Mouse (Mus musculus) kidney, postnatal 0 days (tissue): Measurements from ENCODE around the gene Glt1d1. TPM values are rescaled to one million over a fixed set of nuclear protein-coding genes. Genes with fewer than 3 reads are reported as not detected.
A peak's percentile ranks its signal among the peaks of the same experiment; 100 is the strongest.
"Not testable (repeated sequence)": the region's sequence is repeated elsewhere in the genome, so short reads cannot be mapped to it uniquely, and the experiment has no call there.

ENCODE experiments used
- ATAC-seq: fragments of 200-750 bp; cut with Nextera tagmentation; replicated peaks from 2 replicates; pipeline ENCODE4 v1.8.0; 2017; ENCODE audit warnings: low read depth, moderate number of reproducible peaks, moderate TSS enrichment, moderate library complexity; ENCODE audit not compliant: low FRiP score
- DNase-seq: peaks from one replicate; pipeline ENCODE4 v3.0.0-alpha.2; 2016; ENCODE audit warnings: low spot score
- H3K27ac ChIP-seq: fragments of 300-500 bp; sonication (generic); 2 replicates; pipeline ENCODE4 v1.5.1; 2014; ENCODE audit warnings: mild to moderate bottlenecking
- H3K27me3 ChIP-seq: fragments of 300-500 bp; sonication (generic); 2 replicates; pipeline ENCODE4 v1.6.1; 2014; ENCODE audit warnings: low read length, mixed read lengths; ENCODE audit not compliant: insufficient read depth
- H3K36me3 ChIP-seq: fragments of 300-500 bp; sonication (generic); 2 replicates; pipeline ENCODE4 v1.6.1; 2014; ENCODE audit warnings: low read length, mixed read lengths; ENCODE audit not compliant: insufficient read depth
- H3K4me1 ChIP-seq: fragments of 300-500 bp; sonication (generic); replicated peaks from 2 replicates; pipeline ENCODE4 v1.6.1; 2014; ENCODE audit warnings: antibody characterized with exemption, low read length, mixed read lengths; ENCODE audit not compliant: insufficient read depth
- H3K4me2 ChIP-seq: fragments of 300-500 bp; sonication (generic); 2 replicates; pipeline ENCODE4 v1.6.1; 2014; ENCODE audit warnings: mild to moderate bottlenecking, low read length, moderate library complexity, mixed read lengths
- H3K4me3 ChIP-seq: fragments of 300-500 bp; sonication (generic); replicated peaks from 2 replicates; pipeline ENCODE4 v1.5.1; 2014; ENCODE audit warnings: low read depth, low read length
- H3K9ac ChIP-seq: fragments of 300-500 bp; sonication (generic); 2 replicates; pipeline ENCODE4 v1.6.1; 2014; ENCODE audit warnings: low read depth, low read length
- H3K9me3 ChIP-seq: fragments of 300-500 bp; sonication (generic); replicated peaks from 2 replicates; pipeline ENCODE4 v1.6.1; 2016; ENCODE audit warnings: low read length, inconsistent platforms, mixed read lengths
- CTCF ChIP-seq: IDR thresholded peaks from 2 replicates; pipeline ENCODE4 v1.5.1; 2016; ENCODE audit warnings: antibody characterized with exemption, low read depth, mild to moderate bottlenecking, moderate library complexity
- WGBS: fragments of 180-500 bp; shearing (Covaris S2); extraction: QIAGEN DNeasy Blood & Tissue Kit; methylation state at CpG from one replicate; pipeline ENCODE4 v1.1.7; 2014; 5-methylcytosine and 5-hydroxymethylcytosine counted together
- polyA plus RNA-seq: library from polyadenylated mRNA; unstranded; fragments of >200 nt; fragmentation: Nextera tagmentation; extraction: Ambion mirVana; gene quantifications from 2 replicates; pipeline ENCODE4 v1.2.1, GENCODE M21; 2015

Glt1d1 gene
- polyA plus RNA-seq, 1 experiment from 2014 or later = 0.46 TPM

GRCm38 (mm10) chr5:127714783-127715704 is 83.0 kb downstream of the Glt1d1 start:
- H3K9ac ChIP-seq = no peak overlapping the region
- 73% methylated on average over 7 of the region's 7 CpGs for WGBS
- H3K4me1 ChIP-seq = no peaks in the 10 kb centered on the region
- no peak for TF ChIP-seq CTCF
- no peak overlapping the region for H3K4me3 ChIP-seq
- no peaks in the 10 kb centered on the region for H3K36me3 ChIP-seq
- H3K9me3 ChIP-seq = no peaks in the 10 kb centered on the region
- no peak for ATAC-seq
- H3K27ac ChIP-seq = no peak overlapping the region
- no peaks in the 10 kb centered on the region for H3K27me3 ChIP-seq
- no peak overlapping the region for H3K4me2 ChIP-seq
- no peak for DNase-seq

DNA sequence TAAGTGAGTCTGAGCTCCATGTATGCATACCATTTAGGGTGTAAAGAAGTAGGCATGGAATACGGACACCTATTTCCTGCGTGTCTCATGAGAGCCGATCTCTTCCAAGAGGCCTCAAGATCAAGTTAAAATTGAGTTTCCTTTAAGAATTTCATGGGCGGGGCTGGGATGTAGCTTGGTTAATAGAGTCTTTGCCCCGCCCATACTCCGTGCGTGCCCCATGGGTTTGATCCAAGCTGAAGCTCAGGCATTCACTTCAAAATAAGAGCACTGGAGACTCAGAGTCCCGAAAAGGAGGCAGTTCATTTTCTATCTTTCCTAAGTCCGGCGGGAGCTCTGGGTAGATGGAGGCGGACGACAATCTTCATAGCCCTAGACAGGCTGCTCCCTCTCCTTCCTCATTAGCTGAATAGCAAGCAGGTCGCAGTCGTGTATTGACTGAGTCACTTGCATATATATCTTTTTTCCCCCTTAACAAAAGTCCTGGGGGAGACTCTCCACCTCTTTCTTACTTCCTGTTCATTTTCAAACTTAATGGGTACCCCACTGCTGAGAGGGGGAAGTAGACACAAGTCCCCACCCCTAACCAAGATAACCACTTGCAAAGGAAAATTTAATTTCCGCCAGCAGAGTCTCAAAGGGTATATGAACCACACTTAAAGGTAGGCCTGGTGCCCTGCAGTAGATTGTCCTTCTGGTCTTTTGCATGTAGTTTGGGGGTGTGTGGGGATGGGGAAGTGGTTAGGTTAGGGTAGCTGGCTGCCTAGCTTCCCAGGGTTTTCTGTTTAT is 88.7 kb downstream of the Glt1d1 start:
- no peak overlapping the region for H3K27ac ChIP-seq
- H3K9me3 ChIP-seq = no peaks in the 10 kb centered on the region
- peak overlapping the region; percentile 39 for H3K4me2 ChIP-seq
- H3K4me3 ChIP-seq = no peak overlapping the region; the same call in 1 of the 2 replicates
- H3K4me1 ChIP-seq = no peaks in the 10 kb centered on the region
- H3K27me3 ChIP-seq = no peaks in the 10 kb centered on the region
- no peak overlapping the region for H3K9ac ChIP-seq
- H3K36me3 ChIP-seq = no peaks in the 10 kb centered on the region
- ATAC-seq = no peak
- no peak for TF ChIP-seq CTCF
- WGBS = 33% methylated on average over 15 of the region's 15 CpGs
- peak; percentile 86 for DNase-seq

DNA sequence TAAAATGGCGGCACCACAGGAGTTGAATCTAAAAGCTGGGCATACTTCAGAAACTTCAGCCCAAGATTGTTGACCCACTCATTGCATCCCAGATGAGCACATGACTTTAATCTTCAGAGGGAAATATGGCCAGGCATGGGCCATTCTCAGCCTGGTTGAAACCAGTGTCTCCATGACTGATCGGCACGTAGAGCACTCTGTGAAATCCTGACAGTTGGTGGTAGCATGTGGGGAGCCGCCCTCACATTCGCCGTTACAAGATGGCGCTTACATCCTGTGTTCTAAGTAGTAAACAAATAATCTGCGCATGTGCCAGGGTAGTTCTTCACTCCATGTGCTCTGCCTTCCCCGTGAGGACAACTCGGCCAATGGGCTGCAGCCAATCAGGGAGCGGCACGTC is 90.1 kb downstream of the Glt1d1 start:
- H3K9me3 ChIP-seq, ATAC-seq, H3K27me3 ChIP-seq, DNase-seq, H3K4me1 ChIP-seq, H3K9ac ChIP-seq, H3K36me3 ChIP-seq, H3K4me2 ChIP-seq, H3K4me3 ChIP-seq, H3K27ac ChIP-seq: not testable (repeated sequence)
- 94% methylated on average over 12 of the region's 12 CpGs for WGBS

DNA sequence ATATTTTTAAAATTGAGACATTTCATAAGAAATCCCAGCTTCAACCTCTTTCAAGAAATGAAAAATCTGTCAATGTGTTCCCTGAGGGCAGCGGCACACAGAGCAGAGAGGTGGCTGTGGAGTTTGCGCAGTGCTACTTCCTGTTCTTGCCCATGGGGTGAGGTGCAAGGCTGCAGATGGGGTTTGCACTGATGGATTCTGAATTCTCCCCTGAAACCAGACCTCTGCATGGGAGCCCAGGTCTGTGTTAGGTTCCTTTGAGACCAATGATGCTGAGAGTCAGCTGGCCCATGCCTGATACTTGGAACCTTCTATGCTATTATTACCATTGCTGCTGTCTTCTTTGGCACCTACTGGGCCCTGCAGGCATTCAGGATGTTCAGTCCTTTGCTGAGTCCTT is 98.3 kb downstream of the Glt1d1 start:
- no peak overlapping the region for H3K27ac ChIP-seq
- H3K27me3 ChIP-seq = no peaks in the 10 kb centered on the region
- H3K9ac ChIP-seq = no peak overlapping the region
- H3K36me3 ChIP-seq = no peaks in the 10 kb centered on the region
- no peaks in the 10 kb centered on the region for H3K9me3 ChIP-seq
- H3K4me2 ChIP-seq = no peak overlapping the region
- ATAC-seq (no peak), DNase-seq (no peak)
- H3K4me3 ChIP-seq = no peak overlapping the region
- no peak for TF ChIP-seq CTCF
- 95% methylated on average over 2 of the region's 2 CpGs for WGBS
- no peaks in the 10 kb centered on the region for H3K4me1 ChIP-seq

DNA sequence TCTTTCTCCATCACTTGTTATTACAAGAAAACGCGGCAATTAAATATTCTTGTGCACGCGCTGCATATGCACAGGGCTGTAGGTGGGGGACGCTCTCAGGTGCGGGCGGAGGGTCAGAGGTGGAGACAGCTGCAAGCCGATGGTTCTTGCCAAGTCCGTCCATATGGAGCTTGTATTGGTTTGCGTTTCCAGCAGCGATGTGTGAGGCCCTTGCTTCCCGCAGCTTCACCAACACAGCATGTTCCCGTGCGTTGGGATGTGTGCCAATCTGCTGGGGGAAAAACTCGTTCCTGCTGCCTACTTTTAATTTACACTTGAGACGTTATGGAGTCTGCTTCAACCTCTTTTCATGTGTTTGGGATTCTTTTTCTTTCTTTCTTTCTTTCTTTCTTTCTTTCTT is 109.3 kb downstream of the Glt1d1 start:
- TF ChIP-seq CTCF = no peak
- no peak overlapping the region for H3K4me2 ChIP-seq
- H3K4me3 ChIP-seq = no peak overlapping the region
- H3K27ac ChIP-seq = no peak overlapping the region
- no peaks in the 10 kb centered on the region for H3K36me3 ChIP-seq
- no peak overlapping the region for H3K9ac ChIP-seq
- no peak for DNase-seq
- no peaks in the 10 kb centered on the region for H3K9me3 ChIP-seq
- 85% methylated on average over 16 of the region's 16 CpGs for WGBS
- no peaks in the 10 kb centered on the region for H3K4me1 ChIP-seq
- no peaks in the 10 kb centered on the region for H3K27me3 ChIP-seq
- ATAC-seq = no peak

DNA sequence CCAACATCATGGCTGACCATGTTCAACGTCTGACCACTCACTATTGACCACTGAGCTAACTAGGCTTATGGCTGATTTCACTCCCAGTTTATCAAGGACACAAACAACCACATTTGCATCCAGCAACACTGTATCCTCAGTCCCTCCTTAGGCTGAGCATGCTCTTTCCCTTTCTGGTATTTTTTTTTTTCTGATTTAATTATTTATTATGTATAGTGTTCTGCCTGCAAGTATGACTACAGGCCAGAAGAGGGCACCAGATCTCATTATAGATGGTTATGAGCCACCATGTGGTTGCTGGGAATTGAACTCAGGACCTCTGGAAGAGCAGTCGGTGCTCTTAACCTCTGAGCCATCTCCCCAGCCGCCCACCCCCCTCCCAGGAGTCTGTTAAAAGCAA is 117.5 kb downstream of the Glt1d1 start:
- not testable (repeated sequence) for H3K27ac ChIP-seq, ATAC-seq, H3K4me3 ChIP-seq, H3K9me3 ChIP-seq, H3K4me2 ChIP-seq, H3K4me1 ChIP-seq, H3K9ac ChIP-seq, H3K36me3 ChIP-seq, DNase-seq, H3K27me3 ChIP-seq
- 88% methylated on average over 3 of the region's 3 CpGs for WGBS
